Mouse (Mus musculus) E14TG2a.4 (cell line): ENCODE measurements around the gene Ambra1.

Experiments
- CTCF ChIP-seq: conservative IDR thresholded peaks from 2 replicates; pipeline ENCODE4 v1.5.1; 2014; ENCODE audit warnings: low read length
- NANOG ChIP-seq: IDR thresholded peaks from 2 replicates; pipeline ENCODE4 v1.6.1; 2014; ENCODE audit warnings: borderline replicate concordance, low read length, mixed read lengths
- POU5F1 ChIP-seq: IDR thresholded peaks from 2 replicates; pipeline ENCODE4 v1.6.1; 2014; ENCODE audit warnings: low read length, borderline replicate concordance

DNA sequence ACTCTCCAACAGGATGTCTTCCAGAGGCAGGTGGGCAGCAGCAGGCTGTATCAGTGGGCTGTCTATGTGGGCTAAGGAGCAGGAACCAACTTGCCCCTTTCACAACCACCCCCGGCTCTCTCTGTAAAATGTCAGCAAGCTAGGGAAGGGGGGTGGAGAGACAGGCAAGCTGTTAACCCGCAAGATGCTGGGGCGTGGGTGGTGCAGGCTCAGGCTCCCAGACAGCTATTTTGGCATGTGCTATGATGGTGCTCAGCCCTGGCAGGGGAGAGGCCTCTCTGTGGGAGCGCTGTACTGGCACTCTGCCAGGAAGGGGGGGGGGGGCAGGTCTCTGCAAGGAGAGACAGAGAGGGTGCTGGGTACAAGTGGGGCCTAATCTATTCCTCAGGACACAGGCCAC, 227.2 kb downstream of the Ambra1 start:
- no peak for TF ChIP-seq CTCF
- TF ChIP-seq POU5F1: no peak
- TF ChIP-seq NANOG: no peak
